Mouse (Mus musculus): Measurements from ENCODE around the gene Gm11992. TPM values are rescaled to one million over a fixed set of nuclear protein-coding genes. Genes with fewer than 3 reads are reported as not detected.

The Gm11992 gene
- total RNA-seq (2021) = not detected
- long read RNA-seq, experiment 1 = 0 reads
- long read RNA-seq, experiment 2 = 0 reads

- Histone ChIP-seq H3K27ac (no peak within 1 kb of the TSS), H3K4me3 (peak within 1 kb of the TSS; percentile 72)
- intact Hi-C loops (cut with DNase I) = loop anchor here (5.0 kb wide), 1 partner anchor 36 kb away; the partner anchor contains the start of gene Hus1
- peak; percentile 84 for DNase-seq
- TF ChIP-seq CTCF (IDR thresholded peaks at IDR 0.05) = no peak
These were observed at the start of gene Gm11992 for GRCm38 (mm10) chr11:9048011-9048702. Gene Gm11992, plus strand, starts transcription at chr11:9048594.

DNA sequence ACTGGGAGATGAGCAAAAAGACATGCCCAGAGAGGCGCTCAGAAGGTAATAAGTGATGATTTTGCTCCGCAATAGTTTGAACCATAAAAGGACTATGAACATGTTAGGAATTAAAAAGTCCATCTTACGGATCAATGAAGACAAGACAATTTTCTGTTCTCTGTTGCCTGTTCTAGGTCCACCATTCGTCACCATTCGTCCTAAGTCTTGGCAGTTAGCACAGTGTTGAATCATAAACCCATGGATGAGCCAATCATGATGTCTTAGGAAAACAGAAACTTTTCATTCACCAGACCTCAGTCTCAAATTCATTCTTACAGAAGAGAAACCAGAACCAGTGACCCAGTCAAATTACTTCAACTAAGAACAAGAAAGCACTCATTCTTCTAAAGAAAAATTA is 39.6 kb upstream of the Gm11992 start:
- no peak for TF ChIP-seq CTCF (IDR thresholded peaks at IDR 0.05)
- no peak overlapping the region for H3K27ac ChIP-seq
- H3K4me3 ChIP-seq = no peak overlapping the region
- DNase-seq = no peak
- intact Hi-C loops (cut with DNase I) = no loop called here

DNA sequence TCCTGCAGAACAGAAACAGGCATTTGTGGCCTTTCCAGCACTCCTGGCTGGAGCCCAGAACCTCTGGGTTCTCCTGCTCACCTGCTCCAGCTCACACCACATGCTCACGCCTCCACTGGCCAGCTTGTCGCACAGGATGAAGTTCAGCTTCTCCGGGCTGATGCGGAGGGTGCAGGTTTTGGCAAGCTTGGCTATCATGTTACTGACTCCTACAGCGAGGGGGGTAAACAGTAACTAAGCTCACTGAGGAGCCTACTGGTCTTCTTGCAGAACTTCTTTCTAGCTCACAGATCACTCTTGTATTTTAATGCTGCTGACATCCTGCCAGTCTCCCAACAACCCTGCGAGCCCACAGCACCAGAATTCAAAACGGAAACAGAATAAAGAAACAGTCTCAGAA is 38.0 kb upstream of the Gm11992 start:
- Histone ChIP-seq H3K27ac (peak overlapping the region; percentile 89), H3K4me3 (peak overlapping the region; percentile 97)
- peak; percentile 41 for DNase-seq
- no peak for TF ChIP-seq CTCF (IDR thresholded peaks at IDR 0.05)
- intact Hi-C loops (cut with DNase I) = loop anchor here (5.0 kb wide), 2 partner anchors 37 to 107 kb away; partner anchors contain the start of genes Gm11992, Sun3 and Upp1

DNA sequence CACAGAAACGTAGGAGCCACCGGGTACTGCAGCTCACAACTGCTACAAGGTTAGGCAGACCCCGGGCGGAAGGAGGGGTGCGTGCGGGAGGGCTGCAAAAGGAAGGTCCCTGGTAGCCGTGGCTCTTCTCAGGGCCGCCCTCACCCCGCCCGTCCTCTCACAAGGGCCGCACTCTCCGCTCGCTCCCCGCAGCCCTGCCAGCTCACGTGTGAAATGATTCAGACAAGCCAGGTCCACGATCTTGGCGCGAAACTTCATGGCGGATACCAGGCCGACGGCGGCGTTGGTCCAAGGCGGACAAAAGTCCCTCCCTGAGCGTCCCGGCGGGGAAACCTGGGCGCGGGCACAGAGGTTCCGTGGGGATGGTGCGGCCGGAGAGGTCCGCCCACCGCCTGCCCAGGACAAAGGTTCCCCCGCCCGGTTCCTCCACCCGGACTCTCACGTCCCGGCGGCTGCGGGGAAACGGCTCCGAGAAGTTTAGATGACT is 37.5 kb upstream of the Gm11992 start, which contains the start of gene Hus1:
TSS of gene Hus1 (minus strand) at position 339 of the 487 bp plus-strand sequence.
- TF ChIP-seq CTCF (IDR thresholded peaks at IDR 0.05) = no peak
- Histone ChIP-seq H3K27ac (peak within 1 kb of the TSS; percentile 89), H3K4me3 (peak within 1 kb of the TSS; percentile 97)
- intact Hi-C loops (cut with DNase I) = loop anchor here (5.0 kb wide), 2 partner anchors 36 to 106 kb away; partner anchors contain the start of genes Gm11992, Sun3 and Upp1
- peak; percentile 92 for DNase-seq

GRCm38 (mm10) chr11:9011348-9011747 is 37.0 kb upstream of the Gm11992 start:
- intact Hi-C loops (cut with DNase I) = loop anchor here (5.0 kb wide), 2 partner anchors 36 to 106 kb away; partner anchors contain the start of genes Gm11992, Sun3 and Upp1
- H3K4me3 ChIP-seq = peak overlapping the region; percentile 97
- no peak for TF ChIP-seq CTCF (IDR thresholded peaks at IDR 0.05)
- H3K27ac ChIP-seq = peak overlapping the region; percentile 89
- DNase-seq = no peak

DNA sequence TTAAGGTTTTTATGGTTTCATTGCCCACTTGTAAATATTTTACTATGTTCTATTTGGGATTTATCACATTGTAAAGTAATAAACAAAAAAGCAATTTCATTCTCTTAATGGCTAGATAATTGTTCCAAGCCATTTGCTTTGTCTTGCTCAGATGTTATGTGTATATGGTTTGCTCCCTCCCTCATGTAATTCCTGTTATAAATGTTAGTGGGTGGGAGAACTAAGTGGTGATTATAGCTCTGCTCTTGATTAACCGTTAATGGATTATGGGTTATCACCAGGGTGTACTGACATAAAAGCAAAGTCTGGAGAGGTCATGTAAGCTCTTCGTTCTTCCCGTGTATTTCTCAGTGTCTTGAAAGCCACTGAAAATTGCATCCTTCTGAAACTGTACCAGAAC is 33.7 kb upstream of the Gm11992 start:
- intact Hi-C loops (cut with DNase I) = loop anchor here (5.0 kb wide), 2 partner anchors 33 to 103 kb away; partner anchors contain the start of genes Gm11992, Sun3 and Upp1
- DNase-seq = no peak
- Histone ChIP-seq H3K27ac (no peak overlapping the region), H3K4me3 (no peak overlapping the region)
- no peak for TF ChIP-seq CTCF (IDR thresholded peaks at IDR 0.05)

DNA sequence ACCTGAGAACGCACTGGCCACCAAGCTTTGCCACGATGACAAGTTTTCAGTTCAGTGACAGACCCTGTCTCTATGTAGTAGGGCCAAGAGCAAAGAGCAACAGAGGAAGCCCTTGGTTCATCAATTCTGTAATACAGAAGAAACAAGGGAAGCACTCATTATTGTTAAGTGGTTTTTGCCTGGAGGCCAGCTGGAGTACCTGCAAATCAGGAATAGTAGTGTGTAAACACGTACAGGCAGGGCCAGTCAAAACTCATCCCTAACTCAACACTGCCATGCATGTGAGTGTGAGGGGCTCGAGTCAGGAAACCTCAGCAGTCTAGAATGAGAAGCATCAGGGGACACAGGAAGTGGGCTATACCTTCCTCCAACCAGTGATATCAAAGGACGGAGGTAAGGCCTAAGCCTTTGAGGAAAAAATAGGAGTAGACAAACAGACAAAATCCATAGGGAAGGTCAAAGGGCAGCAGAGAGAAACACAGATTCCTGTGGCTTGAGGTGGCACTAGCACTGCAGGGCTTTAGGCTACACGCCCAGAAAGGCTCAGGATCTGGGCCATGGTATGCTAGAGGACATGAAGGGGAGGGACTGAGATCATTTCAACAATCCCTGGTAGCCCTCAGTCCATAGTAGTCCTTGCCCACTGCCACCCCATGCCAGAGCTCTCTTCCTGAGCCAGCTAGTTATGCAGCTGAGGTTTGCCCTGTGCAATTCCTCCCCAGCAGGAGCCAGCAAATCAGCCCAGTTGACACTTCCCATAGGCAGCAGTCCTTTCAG is 29.7 kb upstream of the Gm11992 start:
- Histone ChIP-seq H3K27ac (no peak overlapping the region), H3K4me3 (no peak overlapping the region)
- TF ChIP-seq CTCF (IDR thresholded peaks at IDR 0.05) = no peak
- intact Hi-C loops (cut with DNase I) = no loop called here
- no peak for DNase-seq

DNA sequence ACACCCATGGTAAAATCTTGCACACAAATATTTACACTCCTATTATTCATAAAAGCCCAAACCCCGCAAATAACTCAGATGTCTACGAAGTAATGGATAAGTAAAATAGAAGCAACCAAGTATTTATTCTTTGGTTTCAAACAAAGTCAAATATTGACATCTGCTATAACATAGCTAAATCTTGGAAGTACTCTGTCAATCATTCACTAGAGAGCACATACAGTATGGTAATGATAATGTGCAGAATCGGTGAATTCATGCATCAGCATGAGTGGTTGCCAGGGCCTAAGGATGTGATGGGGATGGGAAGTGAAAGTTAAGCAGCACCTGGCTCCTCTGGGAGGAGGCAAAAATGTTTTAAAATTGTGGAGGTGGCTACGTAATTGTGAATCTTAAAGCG is 28.2 kb upstream of the Gm11992 start:
- Histone ChIP-seq H3K27ac (no peak overlapping the region), H3K4me3 (no peak overlapping the region)
- no peak for DNase-seq
- TF ChIP-seq CTCF (IDR thresholded peaks at IDR 0.05) = no peak
- intact Hi-C loops (cut with DNase I) = no loop called here

GRCm38 (mm10) chr11:9024782-9025181 is 23.6 kb upstream of the Gm11992 start:
- intact Hi-C loops (cut with DNase I) = no loop called here
- no peak for DNase-seq
- Histone ChIP-seq H3K27ac (no peak overlapping the region), H3K4me3 (no peak overlapping the region)
- no peak for TF ChIP-seq CTCF (IDR thresholded peaks at IDR 0.05)

DNA sequence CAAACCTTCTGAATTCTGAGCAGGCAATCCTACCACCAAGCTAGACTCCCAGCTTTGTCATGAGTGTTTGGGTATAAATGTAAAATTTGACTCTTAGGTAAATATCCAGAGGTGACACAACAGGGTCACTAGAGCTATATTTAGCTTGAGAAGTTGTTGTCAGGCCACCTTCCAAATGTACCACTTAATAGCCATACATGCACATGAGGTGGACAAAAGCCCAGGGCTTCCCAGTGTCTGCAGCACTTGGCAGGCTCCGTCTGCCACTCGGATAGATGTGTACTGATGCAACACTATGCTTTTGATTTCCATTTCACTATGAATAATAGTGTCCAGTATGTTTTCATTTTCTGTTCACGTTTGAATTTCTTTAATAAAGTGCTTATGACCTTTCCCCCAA is 23.2 kb upstream of the Gm11992 start:
- TF ChIP-seq CTCF (IDR thresholded peaks at IDR 0.05) = no peak
- intact Hi-C loops (cut with DNase I) = no loop called here
- H3K4me3 ChIP-seq = no peak overlapping the region
- no peak overlapping the region for H3K27ac ChIP-seq
- no peak for DNase-seq

- no peak overlapping the region for H3K27ac ChIP-seq
These were observed 16.9 kb upstream of the Gm11992 start for GRCm38 (mm10) chr11:9031530-9031929.

DNA sequence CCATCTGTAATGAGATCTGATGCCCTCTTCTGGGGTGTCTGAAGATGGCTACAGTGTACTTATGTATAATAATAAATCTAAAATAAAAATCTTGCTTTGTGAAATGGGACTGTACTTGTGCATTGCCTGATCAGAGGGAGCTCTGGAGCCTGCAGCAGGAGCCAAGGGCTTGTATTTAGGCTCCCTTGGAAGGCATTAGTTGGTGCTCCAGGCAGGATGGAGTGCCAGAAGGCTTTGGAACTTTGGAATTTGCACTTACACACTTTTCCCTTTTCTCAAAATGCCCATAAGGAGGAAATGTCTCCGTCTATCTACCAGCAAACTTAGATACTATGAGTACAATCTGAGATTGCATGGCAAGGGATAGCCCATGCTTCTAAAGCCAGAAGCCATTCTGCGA is 1.8 kb upstream of the Gm11992 start:
- no peak for DNase-seq
- no peak overlapping the region for H3K4me3 ChIP-seq
- no peak overlapping the region for H3K27ac ChIP-seq
- no peak for TF ChIP-seq CTCF (IDR thresholded peaks at IDR 0.05)
- intact Hi-C loops (cut with DNase I) = loop anchor here (5.0 kb wide), 1 partner anchor 34 kb away; the partner anchor contains the start of gene Hus1

More at GRCm38 (mm10) chr11:9031530-9031929, 16.9 kb upstream of the Gm11992 start:
- DNase-seq = no peak
- TF ChIP-seq CTCF (IDR thresholded peaks at IDR 0.05) = no peak
- H3K4me3 ChIP-seq = no peak overlapping the region
- intact Hi-C loops (cut with DNase I) = no loop called here

Data from gastrocnemius, adult 2 months (tissue).